ENCODE assay signal across 8 mouse cellular contexts in genomic region chr16:11670251-11670970, GRCm38 (mm10).
DNase-seq lines count a peak whose midpoint lies in the region; ATAC-seq and TF ChIP-seq lines count a peak whose summit lies in the region.
"Had no signal": no experiment of that assay in that cellular context is flagged by ENCODE, and none has a peak within 500 bp of the region (broad histone marks: within the 10 kb centered on the region; RNA-seq: fewer than 3 reads in every experiment).

No protein-coding gene starts in this region.

- no peaks in the 10 kb centered on the region for H3K27me3 ChIP-seq in intestine, postnatal 0 days (replicated peaks; ENCODE audit: control insufficient read depth, insufficient read depth, low read length)
- H3K27me3 ChIP-seq in intestine, embryonic 16.5 days (replicated peaks; ENCODE audit: control insufficient read depth, insufficient read depth, low read length) = no peaks in the 10 kb centered on the region
- no peaks in the 10 kb centered on the region for H3K27me3 ChIP-seq in E14TG2a.4 (ENCODE audit: insufficient read depth, low read length)
- no peaks in the 10 kb centered on the region for H3K27me3 ChIP-seq in limb, embryonic 10.5 days (ENCODE audit: low read depth, poor library complexity, severe bottlenecking)
- H3K27me3 ChIP-seq: stomach, embryonic 15.5 days had no signal

- H3K27ac ChIP-seq in intestine, postnatal 0 days (ENCODE audit: low read depth, low read length) = no peak overlapping the region
- no peak overlapping the region for H3K27ac ChIP-seq in intestine, embryonic 16.5 days (ENCODE audit: low read length)
- no peak overlapping the region for H3K27ac ChIP-seq in limb, embryonic 10.5 days
- H3K27ac ChIP-seq: stomach, embryonic 15.5 days had no signal

- peak; percentile 47 to 55 for DNase-seq in B cell, adult 2 months
- peak; percentile 43 to 65 for DNase-seq in cerebellum, postnatal 36 days
- DNase-seq in limb, embryonic 10.5 days (ENCODE audit: low spot score) = no peak
- no peak for DNase-seq in left cerebral cortex, adult 9 months (ENCODE audit: low spot score in 2 of 2)

- WGBS in intestine, postnatal 0 days = 80% methylated on average over 9 of the region's 9 CpGs
- 75% methylated on average over 9 of the region's 9 CpGs for WGBS in intestine, embryonic 16.5 days
- WGBS in limb, embryonic 10.5 days = 92% methylated on average over 9 of the region's 9 CpGs

- no peak overlapping the region for H3K4me2 ChIP-seq in intestine, postnatal 0 days (replicated peaks; ENCODE audit: low read depth)
- no peak overlapping the region for H3K4me2 ChIP-seq in intestine, embryonic 16.5 days (ENCODE audit: low read depth, low read length)
- H3K4me2 ChIP-seq: stomach, embryonic 15.5 days had no signal

- H3K4me3 ChIP-seq in intestine, postnatal 0 days (ENCODE audit: low read depth, low read length) = no peak overlapping the region
- H3K4me3 ChIP-seq in intestine, embryonic 16.5 days (ENCODE audit: low read length) = no peak overlapping the region
- no peak overlapping the region for H3K4me3 ChIP-seq in E14TG2a.4 (replicated peaks; ENCODE audit: low read length)
- no peak overlapping the region for H3K4me3 ChIP-seq in limb, embryonic 10.5 days
- H3K4me3 ChIP-seq: stomach, embryonic 15.5 days had no signal

- no peaks in the 10 kb centered on the region for H3K9me3 ChIP-seq in intestine, postnatal 0 days (ENCODE audit: control insufficient read depth)
- H3K9me3 ChIP-seq in intestine, embryonic 16.5 days (ENCODE audit: control insufficient read depth, low read length) = no peaks in the 10 kb centered on the region
- peaks cover 8% of the 10 kb centered on the region; the same call in 1 of the 2 replicates for H3K9me3 ChIP-seq in E14TG2a.4 (ENCODE audit: low read length)
- no peaks in the 10 kb centered on the region for H3K9me3 ChIP-seq in limb, embryonic 10.5 days (replicated peaks)
- H3K9me3 ChIP-seq: stomach, embryonic 15.5 days had no signal

- no peak overlapping the region for H3K9ac ChIP-seq in intestine, postnatal 0 days (ENCODE audit: low read depth, low read length)
- no peak overlapping the region for H3K9ac ChIP-seq in intestine, embryonic 16.5 days (ENCODE audit: low read depth, low read length)
- H3K9ac ChIP-seq: stomach, embryonic 15.5 days had no signal

- H3K4me1 ChIP-seq in intestine, postnatal 0 days (replicated peaks; ENCODE audit: control insufficient read depth, insufficient read depth, low read length) = no peaks in the 10 kb centered on the region
- H3K4me1 ChIP-seq in intestine, embryonic 16.5 days (ENCODE audit: control insufficient read depth, insufficient read depth, low read length) = no peaks in the 10 kb centered on the region
- H3K4me1 ChIP-seq in E14TG2a.4 (replicated peaks; ENCODE audit: low read depth, low read length) = no peaks in the 10 kb centered on the region
- H3K4me1 ChIP-seq in limb, embryonic 10.5 days = no peaks in the 10 kb centered on the region

- TF ChIP-seq CTCF in intestine, postnatal 0 days (IDR thresholded peaks at IDR 0.05; ENCODE audit: low read depth) = peak; percentile 91
- peak; percentile 68 for TF ChIP-seq CTCF in E14TG2a.4 (conservative IDR thresholded peaks at IDR 0.05; ENCODE audit: low read length)

- H3K36me3 ChIP-seq in intestine, postnatal 0 days (ENCODE audit: control insufficient read depth, insufficient read depth) = no peaks in the 10 kb centered on the region
- H3K36me3 ChIP-seq in intestine, embryonic 16.5 days (ENCODE audit: control insufficient read depth, insufficient read depth, low read length) = no peaks in the 10 kb centered on the region
- no peaks in the 10 kb centered on the region for H3K36me3 ChIP-seq in E14TG2a.4 (ENCODE audit: insufficient read depth, low read length)
- no peaks in the 10 kb centered on the region for H3K36me3 ChIP-seq in limb, embryonic 10.5 days
- H3K36me3 ChIP-seq: stomach, embryonic 15.5 days had no signal

- ATAC-seq in intestine, postnatal 0 days = no peak
- ATAC-seq in intestine, embryonic 16.5 days = no peak

Comparison
In these comparisons a context has a peak if more than half of its experiments do, and no peak if none do; other contexts are left out.
1. DNase-seq: peak in B cell, adult 2 months (2 of 2) and cerebellum, postnatal 36 days (2 of 2); none in limb, embryonic 10.5 days (single experiment) and left cerebral cortex, adult 9 months (0 of 2).